Mouse (Mus musculus): Measurements from ENCODE around the gene Fgfbp3. TPM values are rescaled to one million over a fixed set of nuclear protein-coding genes. Genes with fewer than 3 reads are reported as not detected.

Fgfbp3 gene
- polyA plus RNA-seq, 1 experiment from 2014 or later: 9.1 TPM

Other genes with a start within 250 kb of the Fgfbp3 start
- 1.8 and 2.2 TPM in 2 replicates for gene Ppp1r3c, start 183.0 kb downstream of the Fgfbp3 start, polyA plus RNA-seq (2016; fragmentation: Nextera tagmentation; extraction: Ambion mirVana)
- 60.3 and 62.4 TPM in 2 replicates for gene Tnks2, start 85.4 kb downstream of the Fgfbp3 start, polyA plus RNA-seq (2016; fragmentation: Nextera tagmentation; extraction: Ambion mirVana)
- 16.6 and 20.3 TPM in 2 replicates for gene Btaf1, start 6.5 kb upstream of the Fgfbp3 start, polyA plus RNA-seq (2016; fragmentation: Nextera tagmentation; extraction: Ambion mirVana)

All from embryonic facial prominence, embryonic 10.5 days (tissue).